Mouse (Mus musculus) intestine, embryonic 15.5 days (tissue): Measurements from ENCODE around the gene Acap2. TPM values are rescaled to one million over a fixed set of nuclear protein-coding genes. Genes with fewer than 3 reads are reported as not detected.

Experiments
- ATAC-seq: fragments of 200-750 bp; cut with Nextera tagmentation; 2 replicates; pipeline ENCODE4 v1.8.0; 2017; ENCODE audit warnings: moderate TSS enrichment, moderate library complexity
- H3K27ac ChIP-seq: fragments of 300-500 bp; sonication (generic); 2 replicates; pipeline ENCODE4 v1.5.1; 2015; ENCODE audit warnings: mild to moderate bottlenecking, inconsistent platforms
- H3K27me3 ChIP-seq: fragments of 300-500 bp; sonication (generic); replicated peaks from 2 replicates; pipeline ENCODE4 v1.6.1; 2015; ENCODE audit warnings: inconsistent platforms
- H3K36me3 ChIP-seq: fragments of 300-500 bp; sonication (generic); 2 replicates; pipeline ENCODE4 v1.6.1; 2015; ENCODE audit warnings: inconsistent platforms
- H3K4me1 ChIP-seq: fragments of 300-500 bp; sonication (generic); replicated peaks from 2 replicates; pipeline ENCODE4 v1.6.1; 2015; ENCODE audit warnings: inconsistent platforms
- H3K4me2 ChIP-seq: fragments of 300-500 bp; sonication (generic); replicated peaks from 2 replicates; pipeline ENCODE4 v1.6.1; 2015; ENCODE audit warnings: mild to moderate bottlenecking, inconsistent platforms
- H3K4me3 ChIP-seq: fragments of 300-500 bp; sonication (generic); replicated peaks from 2 replicates; pipeline ENCODE4 v1.5.1; 2015; ENCODE audit warnings: inconsistent platforms
- H3K9ac ChIP-seq: fragments of 300-500 bp; sonication (generic); 2 replicates; pipeline ENCODE4 v1.6.1; 2015; ENCODE audit warnings: inconsistent platforms
- H3K9me3 ChIP-seq: fragments of 300-500 bp; sonication (generic); 2 replicates; pipeline ENCODE4 v1.6.1; 2016; ENCODE audit warnings: inconsistent platforms
- WGBS: fragments of 180-500 bp; shearing (Covaris S2); methylation state at CpG from one replicate; pipeline ENCODE4 v1.1.7; 2015; 5-methylcytosine and 5-hydroxymethylcytosine counted together
- polyA plus RNA-seq: library from polyadenylated mRNA; unstranded; fragments of >200 nt; fragmentation: Nextera tagmentation; extraction: Ambion mirVana; gene quantifications from 2 replicates; pipeline ENCODE4 v1.2.1, GENCODE M21; 2015

The Acap2 gene
- polyA plus RNA-seq, 1 experiment from 2014 or later, result 18.6 TPM

GRCm38 (mm10) chr16:31070358-31071133, 130.5 kb downstream of the Acap2 start:
- Histone ChIP-seq H3K4me1 (peaks cover 12% of the 10 kb centered on the region), H3K27ac (no peak overlapping the region), H3K4me2 (peak overlapping the region; percentile 52), H3K9me3 (no peaks in the 10 kb centered on the region), H3K27me3 (no peaks in the 10 kb centered on the region), H3K4me3 (0 out of 2 replicates have a peak overlapping the region, but pooled peaks have one; percentile 4), H3K36me3 (no peaks in the 10 kb centered on the region), H3K9ac (0 out of 2 replicates have a peak overlapping the region, but pooled peaks have one; percentile 26)
- WGBS, result 14% methylated on average over 21 of the region's 21 CpGs
- peak; percentile 81 for ATAC-seq

GRCm38 (mm10) chr16:31069211-31070166, 131.6 kb downstream of the Acap2 start:
- no peaks in the 10 kb centered on the region for H3K36me3 ChIP-seq
- H3K4me1 ChIP-seq, result peaks cover 12% of the 10 kb centered on the region
- 80% methylated on average over 14 of the region's 14 CpGs for WGBS
- no peaks in the 10 kb centered on the region for H3K27me3 ChIP-seq
- no peak overlapping the region for H3K4me3 ChIP-seq
- H3K4me2 ChIP-seq, result no peak overlapping the region
- H3K9me3 ChIP-seq, result no peaks in the 10 kb centered on the region
- ATAC-seq, result no peak
- no peak overlapping the region for H3K27ac ChIP-seq
- H3K9ac ChIP-seq, result no peak overlapping the region

DNA sequence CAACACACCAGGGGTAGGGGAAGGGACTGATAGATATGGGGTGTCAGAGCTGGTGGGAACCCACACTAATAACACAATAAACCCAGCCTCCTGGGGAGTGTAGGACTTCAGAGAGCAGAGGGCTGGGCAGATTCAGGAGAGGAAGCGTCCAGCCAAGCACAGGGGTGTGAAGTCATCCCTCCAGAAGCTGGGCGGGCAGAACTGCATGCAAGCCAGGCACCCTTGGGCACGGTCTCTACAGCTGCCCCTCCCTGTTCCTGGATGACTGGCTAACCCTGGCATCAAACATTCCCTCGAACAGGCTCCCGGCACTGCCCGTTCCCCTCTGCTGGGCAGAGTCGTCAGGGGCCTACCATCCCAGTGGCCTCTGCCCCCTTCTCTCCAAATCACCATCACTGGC, 132.8 kb downstream of the Acap2 start:
- Histone ChIP-seq H3K9me3 (no peaks in the 10 kb centered on the region), H3K27ac (no peak overlapping the region), H3K4me3 (no peak overlapping the region), H3K36me3 (no peaks in the 10 kb centered on the region), H3K9ac (no peak overlapping the region), H3K4me2 (no peak overlapping the region), H3K27me3 (no peaks in the 10 kb centered on the region), H3K4me1 (peaks cover 12% of the 10 kb centered on the region)
- 80% methylated on average over 7 of the region's 7 CpGs for WGBS
- ATAC-seq, result no peak

DNA sequence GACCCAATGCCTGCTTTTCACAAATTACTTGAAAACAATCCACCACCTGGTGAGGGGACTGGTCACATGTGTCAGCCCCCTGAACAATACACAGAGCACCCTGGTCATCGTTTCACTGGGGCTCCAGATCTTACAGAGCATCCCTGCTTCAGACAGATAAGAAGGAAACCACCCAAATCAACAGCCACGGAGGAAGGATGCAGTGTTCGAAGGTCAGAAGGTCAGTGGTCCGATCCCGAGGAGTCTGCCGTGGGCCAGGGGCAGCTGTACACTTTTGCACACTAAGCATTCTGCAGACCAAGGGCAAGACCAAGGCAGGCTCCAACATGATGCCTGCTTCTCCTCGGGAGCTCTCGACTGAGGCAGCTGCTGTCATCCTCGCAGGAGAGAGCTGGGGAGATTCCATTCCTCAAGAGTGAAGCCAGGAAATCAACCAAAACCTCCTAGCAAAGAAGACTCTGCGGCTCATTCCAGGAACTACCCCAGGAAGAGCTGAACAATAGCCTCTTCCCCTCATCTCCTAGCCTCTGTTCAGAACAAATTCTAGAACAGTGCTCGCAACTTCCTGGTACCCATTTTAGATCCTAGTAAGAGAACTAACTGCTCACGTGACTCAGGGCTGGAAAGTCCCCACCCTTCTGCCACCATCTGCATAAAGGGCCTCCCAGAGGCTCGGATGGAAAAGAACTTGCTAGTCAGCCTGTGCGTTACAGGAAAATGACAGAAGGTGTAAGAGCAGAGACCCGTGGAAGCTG, 134.5 kb downstream of the Acap2 start:
- Histone ChIP-seq H3K27me3 (no peaks in the 10 kb centered on the region), H3K9me3 (no peaks in the 10 kb centered on the region), H3K9ac (no peak overlapping the region), H3K36me3 (no peaks in the 10 kb centered on the region), H3K27ac (peak overlapping the region; percentile 4), H3K4me3 (no peak overlapping the region), H3K4me2 (no peak overlapping the region), H3K4me1 (peaks cover 22% of the 10 kb centered on the region)
- 48% methylated on average over 15 of the region's 15 CpGs for WGBS
- 0 out of 2 replicates have a peak, but pooled peaks have one; percentile 32 for ATAC-seq

DNA sequence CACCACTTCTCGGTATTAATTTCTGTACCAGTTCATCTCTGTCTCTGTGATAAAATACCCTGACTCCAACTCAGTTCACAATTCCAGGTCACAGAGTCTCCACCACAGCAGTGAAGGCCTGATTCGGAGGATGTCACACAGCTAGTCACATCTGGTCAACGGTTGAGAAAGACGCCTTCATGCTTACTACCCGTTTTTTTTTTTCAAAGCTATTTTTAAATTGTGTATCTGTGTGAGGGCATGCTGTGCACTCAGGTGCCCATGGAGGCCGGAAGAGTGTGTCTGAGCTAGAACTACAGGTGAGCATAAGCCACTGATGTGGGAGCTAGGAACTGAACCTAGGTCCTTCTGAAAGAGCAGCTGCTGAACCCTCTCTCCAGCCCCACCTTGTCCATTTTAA, 136.3 kb downstream of the Acap2 start:
- Histone ChIP-seq H3K9ac (no peak overlapping the region), H3K4me2 (no peak overlapping the region), H3K27me3 (no peaks in the 10 kb centered on the region), H3K4me3 (no peak overlapping the region), H3K36me3 (no peaks in the 10 kb centered on the region), H3K27ac (no peak overlapping the region), H3K9me3 (no peaks in the 10 kb centered on the region), H3K4me1 (peaks cover 15% of the 10 kb centered on the region)
- ATAC-seq, result no peak
- 84% methylated on average over 6 of the region's 6 CpGs for WGBS

GRCm38 (mm10) chr16:31062918-31063317, 138.1 kb downstream of the Acap2 start:
- Histone ChIP-seq H3K4me1 (peaks cover 15% of the 10 kb centered on the region), H3K9ac (no peak overlapping the region), H3K4me3 (no peak overlapping the region), H3K27me3 (no peaks in the 10 kb centered on the region), H3K36me3 (no peaks in the 10 kb centered on the region), H3K9me3 (no peaks in the 10 kb centered on the region), H3K27ac (no peak overlapping the region), H3K4me2 (no peak overlapping the region)
- 44% methylated on average over 3 of the region's 3 CpGs for WGBS
- ATAC-seq, result 0 out of 2 replicates have a peak, but pooled peaks have one; percentile 29

DNA sequence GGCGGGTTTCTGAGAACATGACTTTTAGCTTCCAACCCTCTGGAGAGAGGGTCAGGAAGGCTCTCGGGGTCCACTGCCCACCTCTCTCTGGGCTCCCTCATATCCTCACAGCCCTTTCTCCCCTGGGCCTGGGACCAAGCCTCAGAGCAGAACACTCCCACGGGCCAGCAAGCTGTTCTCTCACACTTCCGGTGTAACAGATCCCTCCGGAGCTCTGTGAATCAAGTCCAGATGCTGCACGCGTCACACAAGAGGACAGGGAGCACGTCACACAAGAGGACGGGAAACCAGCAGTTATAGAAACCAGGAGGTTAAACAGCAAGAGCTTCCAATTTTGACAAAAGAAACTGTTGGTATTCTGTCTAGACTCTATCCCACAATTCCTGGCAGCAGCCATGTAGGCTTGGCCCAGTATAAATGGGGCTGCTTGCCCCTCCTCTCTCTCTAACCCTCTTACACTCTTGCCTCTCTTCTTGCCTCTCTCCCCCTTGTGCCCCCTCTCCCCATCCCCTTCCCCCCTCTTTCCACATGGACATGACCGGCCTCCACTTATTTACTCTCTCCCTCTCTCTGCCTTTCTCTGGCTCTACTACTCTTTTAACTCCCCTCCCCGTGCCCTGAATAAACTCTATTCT, 139.7 kb downstream of the Acap2 start:
- ATAC-seq, result no peak
- H3K9ac ChIP-seq, result no peak overlapping the region
- no peak overlapping the region for H3K4me2 ChIP-seq
- H3K4me3 ChIP-seq, result no peak overlapping the region
- no peak overlapping the region for H3K27ac ChIP-seq
- 78% methylated on average over 11 of the region's 11 CpGs for WGBS
- H3K27me3 ChIP-seq, result no peaks in the 10 kb centered on the region
- H3K4me1 ChIP-seq, result peaks cover 10% of the 10 kb centered on the region; the same call in 1 of the 2 replicates
- H3K9me3 ChIP-seq, result no peaks in the 10 kb centered on the region
- H3K36me3 ChIP-seq, result no peaks in the 10 kb centered on the region

- WGBS, result 92% methylated on average over 13 of the region's 13 CpGs
- no peak overlapping the region for H3K4me3 ChIP-seq
- ATAC-seq, result no peak
Measured at GRCm38 (mm10) chr16:31060714-31061113, 140.3 kb downstream of the Acap2 start.

GRCm38 (mm10) chr16:31060226-31060625, 140.8 kb downstream of the Acap2 start:
- Histone ChIP-seq H3K27me3 (no peaks in the 10 kb centered on the region), H3K9ac (no peak overlapping the region), H3K4me1 (peaks cover 10% of the 10 kb centered on the region; the same call in 1 of the 2 replicates), H3K9me3 (no peaks in the 10 kb centered on the region), H3K27ac (no peak overlapping the region), H3K4me3 (no peak overlapping the region), H3K4me2 (no peak overlapping the region), H3K36me3 (no peaks in the 10 kb centered on the region)
- WGBS, result 87% methylated on average over 3 of the region's 3 CpGs
- no peak for ATAC-seq

More at GRCm38 (mm10) chr16:31060714-31061113, 140.3 kb downstream of the Acap2 start:
- Histone ChIP-seq H3K36me3 (no peaks in the 10 kb centered on the region), H3K27me3 (no peaks in the 10 kb centered on the region), H3K4me2 (no peak overlapping the region), H3K4me1 (peaks cover 10% of the 10 kb centered on the region; the same call in 1 of the 2 replicates), H3K9me3 (no peaks in the 10 kb centered on the region), H3K27ac (no peak overlapping the region), H3K9ac (no peak overlapping the region)

- no peaks in the 10 kb centered on the region for H3K36me3 ChIP-seq
- no peak overlapping the region for H3K27ac ChIP-seq
- H3K4me1 ChIP-seq, result peaks cover 10% of the 10 kb centered on the region; the same call in 1 of the 2 replicates
- 91% methylated on average over 4 of the region's 4 CpGs for WGBS
- H3K4me2 ChIP-seq, result no peak overlapping the region
- no peak overlapping the region for H3K9ac ChIP-seq
- no peaks in the 10 kb centered on the region for H3K27me3 ChIP-seq
- no peak for ATAC-seq
- no peak overlapping the region for H3K4me3 ChIP-seq
- no peaks in the 10 kb centered on the region for H3K9me3 ChIP-seq
Measured at GRCm38 (mm10) chr16:31059730-31060129, 141.3 kb downstream of the Acap2 start.

DNA sequence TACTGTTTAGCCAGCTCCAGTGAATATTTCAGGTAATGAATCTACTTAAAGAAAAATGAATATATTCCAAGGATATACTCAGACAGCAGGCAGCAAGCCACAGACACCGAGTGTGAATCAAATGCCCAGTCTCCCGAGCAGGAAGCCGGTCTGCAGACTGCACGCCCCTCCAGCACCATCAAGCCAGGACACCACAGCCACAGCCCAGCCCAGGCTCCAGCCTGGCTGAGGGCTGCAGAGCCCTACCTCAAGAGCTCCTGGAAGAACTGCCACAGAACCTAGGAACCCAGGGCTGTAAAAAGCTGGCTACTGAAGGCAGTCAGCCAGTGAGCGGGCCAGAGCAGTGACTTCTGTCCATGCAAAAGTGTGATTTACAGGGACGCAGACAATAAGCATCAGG, 148.2 kb downstream of the Acap2 start:
- no peaks in the 10 kb centered on the region; the same call in 1 of the 2 replicates for H3K36me3 ChIP-seq
- H3K4me3 ChIP-seq, result no peak overlapping the region
- H3K4me1 ChIP-seq, result peaks cover 4% of the 10 kb centered on the region; the same call in 1 of the 2 replicates
- no peaks in the 10 kb centered on the region for H3K27me3 ChIP-seq
- H3K27ac ChIP-seq, result peak overlapping the region; percentile 14; the same call in 1 of the 2 replicates
- no peaks in the 10 kb centered on the region for H3K9me3 ChIP-seq
- no peak for ATAC-seq
- WGBS, result 54% methylated on average over 6 of the region's 6 CpGs
- no peak overlapping the region for H3K4me2 ChIP-seq
- H3K9ac ChIP-seq, result no peak overlapping the region
